16 mouse cellular contexts compared by ENCODE assay signal in genomic region chr5:53176075-53176474, GRCm38 (mm10). TPM values are rescaled to one million over a fixed set of nuclear protein-coding genes. Genes with fewer than 3 reads are reported as not detected.
DNase-seq lines count a peak whose midpoint lies in the region; ATAC-seq and TF ChIP-seq lines count a peak whose summit lies in the region.
"Had no signal": no experiment of that assay in that cellular context is flagged by ENCODE, and none has a peak within 500 bp of the region (broad histone marks: within the 10 kb centered on the region; RNA-seq: fewer than 3 reads in every experiment).

No protein-coding gene starts in this region.

- no peak for TF ChIP-seq POLR2A in brain, embryonic 14.5 days (IDR thresholded peaks at IDR 0.05; ENCODE audit: borderline replicate concordance, extremely low read depth, insufficient read depth, insufficient read length, poor library complexity, severe bottlenecking)

- H3K9ac ChIP-seq in kidney, postnatal 0 days (ENCODE audit: low read depth, low read length), result no peak overlapping the region
- H3K9ac ChIP-seq: hindbrain, embryonic 13.5 days; liver, embryonic 15.5 days; midbrain, embryonic 13.5 days; neural tube, embryonic 12.5 days had no signal

- H3K27me3 ChIP-seq in kidney, postnatal 0 days (ENCODE audit: insufficient read depth, low read length), result no peaks in the 10 kb centered on the region
- H3K27me3 ChIP-seq: hindbrain, embryonic 13.5 days; liver, embryonic 15.5 days; midbrain, embryonic 13.5 days; neural tube, embryonic 12.5 days had no signal

- no peaks in the 10 kb centered on the region for H3K9me3 ChIP-seq in kidney, postnatal 0 days (replicated peaks; ENCODE audit: low read length)
- H3K9me3 ChIP-seq: hindbrain, embryonic 13.5 days; liver, embryonic 15.5 days; midbrain, embryonic 13.5 days; neural tube, embryonic 12.5 days had no signal

- H3K27ac ChIP-seq in kidney, postnatal 0 days, result no peak overlapping the region
- H3K27ac ChIP-seq: hindbrain, embryonic 13.5 days; layer of hippocampus, adult 2 months; liver, embryonic 15.5 days; midbrain, embryonic 13.5 days; neural tube, embryonic 12.5 days had no signal

- no peak for ATAC-seq in CD4-positive, CD25-positive, alpha-beta regulatory T cell, adult 4 months
- no peak for ATAC-seq in kidney, postnatal 0 days (replicated peaks; ENCODE audit: low FRiP score, low read depth)
- ATAC-seq: midbrain, embryonic 13.5 days had no signal

- peak; percentile 1 for DNase-seq in CD4-positive, CD25-positive, alpha-beta regulatory T cell, adult 2 months (ENCODE audit: low read depth, low spot score)
- peak; percentile 7 for DNase-seq in kidney, postnatal 0 days (ENCODE audit: low spot score)
- no peak for DNase-seq in kidney, postnatal 4 days
- DNase-seq in brain, embryonic 14.5 days (ENCODE audit: low read depth), result peak; percentile 44
- peak; percentile 90 to 96 for DNase-seq in cerebellum, postnatal 25 days
- DNase-seq in spleen, postnatal 36 days (ENCODE audit: low spot score in 2 of 2), result no peak
- no peak for DNase-seq in neural tube, embryonic 10.5 days (ENCODE audit: extremely low spot score, low spot score)
- DNase-seq: embryo, embryonic 11 days; lung, postnatal 4 days had no signal

- no peak for TF ChIP-seq CTCF in kidney, postnatal 0 days (IDR thresholded peaks at IDR 0.05; ENCODE audit: low read depth)
- TF ChIP-seq CTCF in brain, embryonic 14.5 days (IDR thresholded peaks at IDR 0.05; ENCODE audit: borderline replicate concordance, extremely low read depth, insufficient read depth, insufficient read length), result no peak

- no peaks in the 10 kb centered on the region for H3K4me1 ChIP-seq in kidney, postnatal 0 days (replicated peaks; ENCODE audit: insufficient read depth, low read length)
- H3K4me1 ChIP-seq: liver, embryonic 15.5 days had no signal

- H3K36me3 ChIP-seq in kidney, postnatal 0 days (ENCODE audit: insufficient read depth, low read length), result no peaks in the 10 kb centered on the region
- H3K36me3 ChIP-seq: hindbrain, embryonic 13.5 days; liver, embryonic 15.5 days; midbrain, embryonic 13.5 days; neural tube, embryonic 12.5 days had no signal

- H3K4me3 ChIP-seq in kidney, postnatal 0 days (replicated peaks; ENCODE audit: low read depth, low read length), result no peak overlapping the region
- H3K4me3 ChIP-seq: hindbrain, embryonic 13.5 days; layer of hippocampus, adult 2 months; liver, embryonic 15.5 days; midbrain, embryonic 13.5 days; neural tube, embryonic 12.5 days had no signal

- H3K4me2 ChIP-seq in kidney, postnatal 0 days (ENCODE audit: low read length), result no peak overlapping the region
- H3K4me2 ChIP-seq: heart, embryonic 11.5 days; hindbrain, embryonic 13.5 days; liver, embryonic 15.5 days; midbrain, embryonic 13.5 days; neural tube, embryonic 12.5 days had no signal

- WGBS in kidney, postnatal 0 days, result 53% methylated on average over 2 of the region's 4 CpGs

RNA-seq across cellular contexts. Expression of gene Sel1l3, which starts 37.7 kb away (rescaled TPM):
- under 1 TPM in 1 of 2 experiments, not detected in 1; 0.09 TPM for polyA plus RNA-seq in CD4-positive, CD25-positive, alpha-beta regulatory T cell, adult 4 months (2017; shearing (Covaris generic))
- polyA plus RNA-seq in kidney, postnatal 0 days (2015; fragmentation: Nextera tagmentation; extraction: Ambion mirVana), result 11.1 and 11.8 TPM in 2 replicates
- 15.5 and 17.3 TPM in 2 replicates for polyA plus RNA-seq in brain, embryonic 14.5 days (2012; rRNA removed)

Comparison
In these comparisons a context has a peak if more than half of its experiments do, and no peak if none do; other contexts are left out.
1. DNase-seq: peak in CD4-positive, CD25-positive, alpha-beta regulatory T cell, adult 2 months (single experiment), kidney, postnatal 0 days (single experiment), brain, embryonic 14.5 days (single experiment) and cerebellum, postnatal 25 days (2 of 2); none in kidney, postnatal 4 days (0 of 2), spleen, postnatal 36 days (0 of 2) and neural tube, embryonic 10.5 days (single experiment).
2. RNA of gene Sel1l3, which starts 37.7 kb away (polyA plus RNA-seq): 15.5 to 17.3 TPM in brain, embryonic 14.5 days and 11.1 to 11.8 TPM in kidney, postnatal 0 days; 0.09 TPM in CD4-positive, CD25-positive, alpha-beta regulatory T cell, adult 4 months; every median in the first group is over 10 times any median in the second.